Mouse (Mus musculus) embryonic facial prominence, embryonic 10.5 days (tissue): Measurements from ENCODE around the gene Marcksl1. TPM values are rescaled to one million over a fixed set of nuclear protein-coding genes. Genes with fewer than 3 reads are reported as not detected.
"Not testable (repeated sequence)": the region's sequence is repeated elsewhere in the genome, so short reads cannot be mapped to it uniquely, and the experiment has no call there.

ENCODE experiments used
- DNase-seq: peaks from one replicate; pipeline ENCODE4 v3.0.0-alpha.2; 2017; ENCODE audit warnings: low spot score
- H3K27ac ChIP-seq: fragments of 300-500 bp; sonication (generic); replicated peaks from 2 replicates; pipeline ENCODE4 v1.5.1; 2016; ENCODE audit warnings: mild to moderate bottlenecking
- H3K27me3 ChIP-seq: fragments of 300-500 bp; sonication (generic); replicated peaks from 2 replicates; pipeline ENCODE4 v1.6.1; 2016; ENCODE audit warnings: low read depth, mild to moderate bottlenecking; ENCODE audit not compliant: poor library complexity, severe bottlenecking
- H3K36me3 ChIP-seq: fragments of 300-500 bp; sonication (generic); replicated peaks from 2 replicates; pipeline ENCODE4 v1.6.1; 2016; ENCODE audit warnings: mild to moderate bottlenecking, moderate library complexity
- H3K4me1 ChIP-seq: fragments of 300-500 bp; sonication (generic); 2 replicates; pipeline ENCODE4 v1.6.1; 2016
- H3K4me3 ChIP-seq: fragments of 300-500 bp; sonication (generic); 2 replicates; pipeline ENCODE4 v1.5.1; 2016; ENCODE audit warnings: mild to moderate bottlenecking, moderate library complexity
- H3K9me3 ChIP-seq: fragments of 300-500 bp; sonication (generic); 2 replicates; pipeline ENCODE4 v1.6.1; 2016; ENCODE audit warnings: mild to moderate bottlenecking
- WGBS: fragments of 180-500 bp; shearing (Covaris S2); methylation state at CpG from one replicate; pipeline ENCODE4 v1.1.7; 2016; 5-methylcytosine and 5-hydroxymethylcytosine counted together
- polyA plus RNA-seq: library from polyadenylated mRNA; unstranded; fragments of >200 nt; fragmentation: Nextera tagmentation; extraction: Ambion mirVana; gene quantifications from 2 replicates; pipeline ENCODE4 v1.2.1, GENCODE M21; 2016

The Marcksl1 gene
- polyA plus RNA-seq, 1 experiment from 2014 or later, result 1,428 TPM

DNA sequence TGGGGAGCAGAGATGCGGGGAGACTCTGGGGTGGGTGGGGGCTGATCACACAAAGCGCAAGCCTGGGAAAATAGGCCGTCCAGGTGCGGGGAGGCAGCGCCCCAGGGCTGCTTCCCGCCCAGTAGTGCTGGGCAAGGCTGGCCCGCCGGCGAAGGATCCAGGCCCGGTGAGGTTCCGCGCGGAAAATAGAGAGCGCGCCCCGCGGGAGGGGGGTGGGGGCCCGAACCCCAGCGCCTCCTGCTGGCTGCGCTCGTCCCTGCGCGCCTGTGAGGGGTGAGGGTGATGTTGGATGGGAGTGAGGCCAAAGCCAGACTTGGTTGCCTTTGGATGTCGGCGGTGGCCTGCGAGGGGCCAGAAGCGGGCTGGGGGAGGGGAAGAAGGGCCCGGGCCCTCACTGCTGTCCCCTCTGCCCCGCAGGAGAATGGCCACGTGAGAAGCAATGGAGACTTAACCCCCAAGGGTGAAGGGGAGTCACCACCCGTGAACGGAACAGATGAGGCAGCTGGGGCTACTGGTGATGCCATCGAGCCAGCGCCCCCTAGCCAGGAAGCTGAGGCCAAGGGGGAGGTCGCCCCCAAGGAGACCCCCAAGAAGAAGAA lies 1.0 kb downstream of the Marcksl1 start:
- peak; percentile 88 for DNase-seq
- under 1% methylated on average over 35 of the region's 35 CpGs for WGBS
- Histone ChIP-seq H3K36me3 (peaks cover 53% of the 10 kb centered on the region), H3K27ac (peak overlapping the region; percentile 98), H3K4me1 (peaks cover 57% of the 10 kb centered on the region), H3K4me3 (peak overlapping the region; percentile 83), H3K27me3 (no peaks in the 10 kb centered on the region), H3K9me3 (no peaks in the 10 kb centered on the region)

DNA sequence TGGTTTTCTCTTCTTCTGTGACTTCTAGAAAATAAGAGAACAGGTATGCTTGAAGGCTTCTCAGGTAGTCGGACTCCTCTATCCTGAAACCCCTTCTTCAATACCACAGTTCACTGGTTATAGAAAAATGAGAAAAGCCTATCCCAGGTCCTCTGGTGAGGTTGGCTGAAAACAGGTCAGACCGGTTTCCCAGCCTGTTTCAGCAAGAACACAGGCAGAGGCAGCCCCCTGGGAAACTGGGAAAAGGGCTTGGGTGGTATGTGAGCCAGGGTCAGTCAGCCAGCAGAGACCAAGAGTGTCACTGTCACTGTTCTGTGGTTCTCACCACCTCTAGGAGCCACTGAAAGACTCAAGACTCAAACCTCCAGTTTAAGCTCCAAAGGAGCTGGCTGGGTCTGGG lies 3.5 kb downstream of the Marcksl1 start:
- Histone ChIP-seq H3K27ac (0 out of 2 replicates have a peak overlapping the region, but pooled peaks have one; percentile 45), H3K27me3 (no peaks in the 10 kb centered on the region), H3K9me3 (no peaks in the 10 kb centered on the region), H3K4me1 (peaks cover 37% of the 10 kb centered on the region), H3K36me3 (peaks cover 78% of the 10 kb centered on the region), H3K4me3 (peak overlapping the region; percentile 35)
- peak; percentile 57 for DNase-seq
- 46% methylated on average over 2 of the region's 2 CpGs for WGBS

- peaks cover 94% of the 10 kb centered on the region for H3K36me3 ChIP-seq
Measured at GRCm38 (mm10) chr4:129518519-129518918, 5.1 kb downstream of the Marcksl1 start.

GRCm38 (mm10) chr4:129525338-129525737 lies 12.0 kb downstream of the Marcksl1 start:
- Histone ChIP-seq H3K36me3 (peaks cover 98% of the 10 kb centered on the region), H3K27me3 (no peaks in the 10 kb centered on the region), H3K9me3 (no peaks in the 10 kb centered on the region), H3K4me1 (no peaks in the 10 kb centered on the region), H3K27ac (no peak overlapping the region), H3K4me3 (no peak overlapping the region)
- WGBS, result 91% methylated on average over 5 of the region's 5 CpGs
- DNase-seq, result no peak

More at GRCm38 (mm10) chr4:129518519-129518918, 5.1 kb downstream of the Marcksl1 start:
- Histone ChIP-seq H3K27me3 (no peaks in the 10 kb centered on the region), H3K4me1 (peaks cover 22% of the 10 kb centered on the region), H3K4me3 (no peak overlapping the region), H3K27ac (no peak overlapping the region), H3K9me3 (no peaks in the 10 kb centered on the region)
- no peak for DNase-seq
- 93% methylated on average over 8 of the region's 8 CpGs for WGBS

DNA sequence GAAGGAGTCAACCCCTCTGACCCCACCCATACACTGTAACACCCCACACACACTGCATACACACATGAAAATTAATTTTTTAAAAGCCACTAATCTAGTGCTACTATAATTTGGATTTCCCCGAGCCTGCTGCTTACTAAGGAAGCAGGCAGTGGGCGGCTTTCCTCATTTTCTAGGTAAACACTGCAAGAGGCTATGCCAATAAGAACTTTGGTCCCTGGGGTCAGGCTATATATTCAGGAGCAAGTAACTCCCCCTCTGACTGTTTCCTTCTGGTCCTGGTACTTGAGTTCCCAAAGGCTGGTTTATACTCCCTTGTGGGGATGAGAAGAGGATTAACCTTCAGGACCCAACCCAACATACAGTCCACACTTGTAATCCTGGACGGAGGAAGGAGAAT lies 12.5 kb downstream of the Marcksl1 start:
- Histone ChIP-seq H3K4me3 (no peak overlapping the region), H3K27ac (no peak overlapping the region), H3K9me3 (no peaks in the 10 kb centered on the region), H3K36me3 (peaks cover 98% of the 10 kb centered on the region), H3K4me1 (no peaks in the 10 kb centered on the region), H3K27me3 (no peaks in the 10 kb centered on the region)
- 92% methylated on average over 3 of the region's 3 CpGs for WGBS
- DNase-seq, result no peak

DNA sequence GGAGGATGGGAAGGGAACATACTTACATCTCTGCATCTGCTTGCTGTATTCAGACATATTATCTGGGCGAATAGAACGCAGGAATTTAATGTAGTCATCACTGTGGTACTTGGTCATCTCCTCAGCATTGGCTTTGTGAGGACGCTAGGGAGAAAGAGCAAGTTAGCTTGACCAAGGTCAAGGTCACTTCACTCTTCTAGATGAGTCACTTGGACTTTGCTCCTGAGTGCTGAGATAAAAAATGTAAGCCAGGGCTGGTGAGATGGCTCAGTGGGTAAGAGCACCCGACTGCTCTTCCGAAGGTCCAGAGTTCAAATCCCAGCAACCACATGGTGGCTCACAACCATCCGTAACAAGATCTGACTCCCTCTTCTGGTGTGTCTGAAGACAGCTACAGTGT lies 15.5 kb downstream of the Marcksl1 start:
- 94% methylated on average over 6 of the region's 6 CpGs for WGBS

GRCm38 (mm10) chr4:129540012-129540411 lies 26.6 kb downstream of the Marcksl1 start:
- Histone ChIP-seq H3K27ac (no peak overlapping the region), H3K4me3 (peak overlapping the region; percentile 13; the same call in 1 of the 2 replicates), H3K4me1 (peaks cover 26% of the 10 kb centered on the region), H3K36me3 (peaks cover 57% of the 10 kb centered on the region), H3K9me3 (no peaks in the 10 kb centered on the region), H3K27me3 (no peaks in the 10 kb centered on the region)
- 90% methylated on average over 6 of the region's 6 CpGs for WGBS
- DNase-seq, result no peak

More for the DNA sequence above, 15.5 kb downstream of the Marcksl1 start:
- not testable (repeated sequence) for H3K27ac ChIP-seq, DNase-seq, H3K4me3 ChIP-seq, H3K9me3 ChIP-seq, H3K27me3 ChIP-seq, H3K4me1 ChIP-seq
- peaks cover 98% of the 10 kb centered on the region for H3K36me3 ChIP-seq

DNA sequence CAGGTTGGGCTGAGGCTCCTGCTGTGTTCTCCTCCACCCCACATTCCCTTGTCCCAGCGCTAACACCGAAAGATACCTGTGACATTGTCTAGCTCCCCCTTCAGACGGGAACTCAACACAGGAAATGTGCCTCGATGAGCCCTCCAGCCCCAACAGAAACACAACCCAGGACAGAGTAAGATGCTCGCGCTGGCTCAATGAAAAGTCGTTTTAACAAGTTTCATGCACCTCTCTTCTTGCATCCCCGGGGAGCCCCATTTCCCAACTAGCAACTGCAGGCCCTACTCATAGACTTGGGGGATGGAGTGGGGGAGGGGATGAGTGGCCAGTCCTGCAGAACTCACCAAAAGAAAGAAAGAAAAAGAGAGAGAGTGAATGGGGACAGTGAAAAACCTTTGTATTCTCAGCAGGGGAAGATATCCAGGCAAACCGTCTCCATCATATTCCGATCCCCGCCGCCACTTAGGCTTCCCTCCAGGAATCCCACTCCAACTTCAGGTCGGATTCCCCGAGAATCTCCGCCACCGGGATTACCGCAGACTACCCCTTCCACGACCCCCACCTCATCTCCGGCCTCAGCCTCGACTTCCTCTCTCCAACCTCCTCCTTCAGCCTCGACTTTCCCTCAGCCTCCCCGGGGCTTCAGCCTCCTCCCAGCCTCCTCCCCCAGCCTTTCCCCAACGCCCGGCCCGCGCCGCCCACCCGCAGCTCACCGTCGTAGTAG lies 28.6 kb downstream of the Marcksl1 start:
- Histone ChIP-seq H3K36me3 (peaks cover 40% of the 10 kb centered on the region), H3K4me3 (peak overlapping the region; percentile 96), H3K9me3 (no peaks in the 10 kb centered on the region), H3K27me3 (no peaks in the 10 kb centered on the region), H3K4me1 (peaks cover 26% of the 10 kb centered on the region), H3K27ac (peak overlapping the region; percentile 96)
- WGBS, result under 1% methylated on average over 30 of the region's 30 CpGs
- peak; percentile 54 for DNase-seq

DNA sequence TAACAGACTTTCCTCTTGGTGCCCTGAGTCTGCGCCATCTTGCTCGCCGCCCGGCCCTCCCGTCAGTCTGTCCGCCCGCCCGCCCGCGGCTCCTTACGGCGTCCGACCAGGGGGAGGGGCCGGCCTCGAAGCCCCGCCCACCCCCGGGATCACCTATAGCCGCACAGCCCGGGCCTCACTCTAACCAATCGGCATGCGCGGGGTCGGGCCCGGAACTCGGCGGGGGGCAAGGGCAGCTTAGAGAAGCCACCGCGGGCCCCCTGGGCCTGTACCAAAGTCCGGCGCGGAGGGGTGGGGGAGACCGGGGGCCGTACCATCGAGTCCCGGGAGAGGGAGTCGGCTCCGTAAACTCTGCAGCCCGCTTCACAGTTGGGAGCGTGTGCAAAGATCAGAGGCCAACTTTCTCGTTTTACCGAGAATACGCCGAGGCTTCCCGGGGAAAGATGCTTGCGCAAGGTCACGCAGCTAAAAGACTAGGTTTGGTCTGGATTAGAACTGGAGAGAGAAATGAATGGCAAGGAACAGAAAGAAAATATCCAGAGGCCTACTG lies 29.3 kb downstream of the Marcksl1 start, which contains the start of gene Hdac1:
Hdac1 (minus strand) TSS at position 122 of the 550 bp plus-strand sequence.
- Histone ChIP-seq H3K27me3 (no peaks in the 10 kb centered on the region), H3K36me3 (peaks cover 34% of the 10 kb centered on the region), H3K9me3 (no peaks in the 10 kb centered on the region), H3K27ac (peak within 1 kb of the TSS; percentile 96), H3K4me1 (peaks cover 26% of the 10 kb centered on the region), H3K4me3 (peak within 1 kb of the TSS; percentile 96)
- 1% methylated on average over 46 of the region's 46 CpGs for WGBS
- DNase-seq, result peak; percentile 100

- H3K4me3 ChIP-seq, result no peak overlapping the region
- no peak overlapping the region for H3K27ac ChIP-seq
- DNase-seq, result no peak
- no peaks in the 10 kb centered on the region for H3K27me3 ChIP-seq
- peaks cover 27% of the 10 kb centered on the region for H3K36me3 ChIP-seq
- H3K4me1 ChIP-seq, result peaks cover 26% of the 10 kb centered on the region
- no peaks in the 10 kb centered on the region for H3K9me3 ChIP-seq
- 89% methylated on average over 4 of the region's 4 CpGs for WGBS
Measured at GRCm38 (mm10) chr4:129544106-129544505, 30.7 kb downstream of the Marcksl1 start.

GRCm38 (mm10) chr4:129547631-129548030 lies 34.2 kb downstream of the Marcksl1 start:
- DNase-seq, result not testable (repeated sequence)

GRCm38 (mm10) chr4:129549306-129549705 lies 35.9 kb downstream of the Marcksl1 start:
- DNase-seq, result no peak
- Histone ChIP-seq H3K36me3 (0 out of 2 replicates have a peak, but pooled peaks cover 8% of the 10 kb centered on the region), H3K4me1 (peaks cover 13% of the 10 kb centered on the region)

More at GRCm38 (mm10) chr4:129547631-129548030, 34.2 kb downstream of the Marcksl1 start:
- peaks cover 16% of the 10 kb centered on the region for H3K4me1 ChIP-seq
- WGBS, result 88% methylated on average over 4 of the region's 4 CpGs
- not testable (repeated sequence) for H3K27ac ChIP-seq, H3K36me3 ChIP-seq, H3K9me3 ChIP-seq, H3K27me3 ChIP-seq, H3K4me3 ChIP-seq

More at GRCm38 (mm10) chr4:129549306-129549705, 35.9 kb downstream of the Marcksl1 start:
- Histone ChIP-seq H3K4me3 (no peak overlapping the region), H3K9me3 (no peaks in the 10 kb centered on the region), H3K27me3 (no peaks in the 10 kb centered on the region), H3K27ac (no peak overlapping the region)
- 94% methylated on average over 2 of the region's 2 CpGs for WGBS
